Mouse (Mus musculus) left cerebral cortex, postnatal 36 days (tissue): ENCODE results near the gene Tas2r103. TPM values are rescaled to one million over a fixed set of nuclear protein-coding genes. Genes with fewer than 3 reads are reported as not detected.

Experiments used
- DNase-seq, 2 experiments: peaks; one replicate each; pipeline ENCODE4 v3.0.0; 2021 to 2022; ENCODE audit warnings: low spot score in 2 of 2, mixed read lengths in 1 of 2
- intact Hi-C: fragments of 180-260 bp; cut with DNase I; formaldehyde crosslinking; loops from one replicate; pipeline ENCODE4 v1.15.1; 2025
- total RNA-seq, 2 experiments: library from RNA; stranded (reverse); gene quantifications; 2 replicates each; pipeline ENCODE4 v1.2.3; 2021

The Tas2r103 gene
- not detected for total RNA-seq

DNA sequence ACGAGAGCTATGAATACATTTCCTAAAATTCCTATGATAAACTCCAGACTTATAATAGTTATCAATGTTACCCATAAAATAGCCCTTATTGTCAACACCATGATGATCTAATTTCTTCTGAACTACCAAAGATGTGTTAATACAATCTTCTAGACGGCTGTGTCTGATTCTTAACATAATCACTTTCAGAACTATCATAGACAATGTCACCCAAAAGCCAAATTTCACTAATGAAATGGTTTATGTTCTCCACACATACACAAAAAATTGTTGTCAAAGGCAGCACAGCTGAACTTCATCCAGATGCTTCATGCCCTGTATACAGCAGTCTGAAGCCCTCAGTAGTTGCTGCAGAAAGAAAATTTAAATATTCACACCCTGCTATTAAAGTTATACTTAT, at the start of gene Tas2r103:
Tas2r103 (minus strand) TSS at position 101 of the 400 bp plus-strand sequence.
- DNase-seq: no peak
- intact Hi-C loops: no loop called here

DNA sequence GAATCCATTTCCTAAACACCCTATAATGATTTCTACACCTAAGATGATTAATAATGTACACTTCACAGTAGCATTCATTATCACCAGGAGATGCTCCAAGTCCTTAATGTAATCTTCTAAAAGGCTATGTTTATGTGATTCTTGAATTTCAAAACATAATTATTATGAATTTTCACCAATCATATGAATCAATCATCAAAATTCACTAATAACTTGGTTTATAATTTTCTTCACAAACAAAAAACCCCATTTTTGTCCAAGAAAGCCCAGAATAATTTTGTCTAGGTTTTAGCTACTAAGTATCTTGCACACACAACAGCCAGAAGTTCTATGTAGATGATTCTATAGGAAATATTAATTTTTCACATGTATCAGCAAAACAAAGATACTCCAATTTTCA, 18.8 kb upstream of the Tas2r103 start, which contains the start of gene Tas2r140:
Tas2r140 (minus strand) TSS at position 101 of the 400 bp plus-strand sequence.
- intact Hi-C loops: no loop called here
- DNase-seq: no peak

Other genes starting within 250 kb of the Tas2r103 start
- gene Tas2r117, start 234.3 kb downstream of the Tas2r103 start, total RNA-seq: not detected
- not detected for gene Tas2r123, start 190.0 kb downstream of the Tas2r103 start, total RNA-seq
- gene Tas2r116, start 181.7 kb downstream of the Tas2r103 start, total RNA-seq: not detected
- gene Tas2r110, start 169.1 kb downstream of the Tas2r103 start, total RNA-seq: not detected
- not detected for gene Tas2r113, start 144.1 kb downstream of the Tas2r103 start, total RNA-seq
- gene Tas2r125, start 127.5 kb downstream of the Tas2r103 start, total RNA-seq: not detected
- not detected for gene Tas2r129, start 86.0 kb downstream of the Tas2r103 start, total RNA-seq
- not detected for gene Tas2r131, start 79.2 kb downstream of the Tas2r103 start, total RNA-seq
- gene Tas2r109, start 56.1 kb downstream of the Tas2r103 start, total RNA-seq: not detected
- not detected for gene Tas2r140, start 18.7 kb upstream of the Tas2r103 start, total RNA-seq
- 10 to 100 TPM; 94.2 to 98.7 TPM for gene Smim10l1, start 67.8 kb upstream of the Tas2r103 start, total RNA-seq